Mouse (Mus musculus) brain, embryonic 18.5 days (tissue): ENCODE measurements around the gene Fam198a.
A peak's percentile ranks its signal among the peaks of the same experiment; 100 is the strongest.

Experiments used
- DNase-seq: peaks from one replicate; pipeline ENCODE4 v3.0.0-alpha.2; 2012; ENCODE audit warnings: low read depth, low spot score

The Fam198a gene

GRCm38 (mm10) chr9:121982214-121982613 lies 31.4 kb downstream of the Fam198a start:
- no peak for DNase-seq

GRCm38 (mm10) chr9:121982665-121983064 lies 31.9 kb downstream of the Fam198a start:
- DNase-seq = no peak

- DNase-seq = no peak
Observed at GRCm38 (mm10) chr9:121983504-121983903, 32.7 kb downstream of the Fam198a start.

GRCm38 (mm10) chr9:121984465-121985461 lies 34.0 kb downstream of the Fam198a start:
- no peak for DNase-seq

GRCm38 (mm10) chr9:121988910-121989309 lies 38.1 kb downstream of the Fam198a start:
- no peak for DNase-seq

GRCm38 (mm10) chr9:121989536-121989935 lies 38.7 kb downstream of the Fam198a start:
- no peak for DNase-seq

- no peak for DNase-seq
Observed at GRCm38 (mm10) chr9:121991041-121991440, 40.3 kb downstream of the Fam198a start.

- no peak for DNase-seq
Observed at GRCm38 (mm10) chr9:121993047-121993446, 42.3 kb downstream of the Fam198a start.

- DNase-seq = no peak
Observed at GRCm38 (mm10) chr9:121995077-121995476, 44.3 kb downstream of the Fam198a start.

GRCm38 (mm10) chr9:121995508-121996131 lies 44.8 kb downstream of the Fam198a start:
- DNase-seq = peak; percentile 72

- no peak for DNase-seq
Observed at GRCm38 (mm10) chr9:121997010-121997409, 46.2 kb downstream of the Fam198a start, which contains the start of gene Pomgnt2. Gene Pomgnt2 (minus strand): TSS chr9:121997110.

GRCm38 (mm10) chr9:121997978-121998377 lies 47.2 kb downstream of the Fam198a start:
- no peak for DNase-seq

GRCm38 (mm10) chr9:122006175-122006574 lies 55.4 kb downstream of the Fam198a start:
- no peak for DNase-seq

- no peak for DNase-seq
Observed at GRCm38 (mm10) chr9:122006609-122007008, 55.8 kb downstream of the Fam198a start.

- DNase-seq = no peak
Observed at GRCm38 (mm10) chr9:122008876-122009275, 58.1 kb downstream of the Fam198a start.

GRCm38 (mm10) chr9:122010751-122011150 lies 60.0 kb downstream of the Fam198a start:
- DNase-seq = no peak

GRCm38 (mm10) chr9:122012816-122013215 lies 62.0 kb downstream of the Fam198a start:
- no peak for DNase-seq

GRCm38 (mm10) chr9:122013629-122014028 lies 62.8 kb downstream of the Fam198a start:
- DNase-seq = no peak

- no peak for DNase-seq
Observed at GRCm38 (mm10) chr9:122014241-122014667, 63.5 kb downstream of the Fam198a start.

GRCm38 (mm10) chr9:122018079-122018478 lies 67.3 kb downstream of the Fam198a start:
- no peak for DNase-seq

GRCm38 (mm10) chr9:122018782-122019395 lies 68.1 kb downstream of the Fam198a start:
- DNase-seq = peak; percentile 73

GRCm38 (mm10) chr9:122020321-122020720 lies 69.5 kb downstream of the Fam198a start:
- DNase-seq = no peak
